Mouse (Mus musculus) embryonic fibroblast, embryonic 13.5 days (primary cell): ENCODE measurements around the gene Gpt2.

Experiments used
- CTCF ChIP-seq: IDR thresholded peaks from 2 replicates; pipeline ENCODE4 v1.5.1; 2011; ENCODE audit warnings: mild to moderate bottlenecking, control low read depth, low read length, moderate library complexity, borderline replicate concordance; ENCODE audit not compliant: insufficient read depth
- POLR2A ChIP-seq: IDR thresholded peaks from 2 replicates; pipeline ENCODE4 v1.6.1; 2011; ENCODE audit warnings: low read depth, mild to moderate bottlenecking, control low read depth, low read length, moderate library complexity

- TF ChIP-seq CTCF, result no peak
- TF ChIP-seq POLR2A, result no peak
Measured at GRCm38 (mm10) chr8:85496778-85497177, 4.4 kb downstream of the Gpt2 start.
